Mouse (Mus musculus) heart, embryonic 14.5 days (tissue): ENCODE data around the gene Cd63. TPM values are rescaled to one million over a fixed set of nuclear protein-coding genes. Genes with fewer than 3 reads are reported as not detected.

Source experiments
- ATAC-seq: fragments of 200-750 bp; cut with Nextera tagmentation; 2 replicates; pipeline ENCODE4 v1.8.0; 2017; ENCODE audit warnings: low read depth, moderate TSS enrichment; ENCODE audit not compliant: insufficient number of reproducible peaks, insufficient read depth, low FRiP score
- H3K27ac ChIP-seq, 2 experiments: fragments of 200-500 bp in 1 of 2; fragments of 300-500 bp in 1 of 2; sonication (generic) in 1 of 2; replicated peaks in 1 of 2; 2 replicates each; pipeline ENCODE4 v1.5.1; 2012 to 2014; ENCODE audit warnings: low read depth in 2 of 2, low read length in 2 of 2, control low read depth in 1 of 2, mild to moderate bottlenecking in 1 of 2, mixed read lengths in 1 of 2; ENCODE audit not compliant: control insufficient read depth in 1 of 2, insufficient read depth in 1 of 2
- H3K27me3 ChIP-seq: fragments of 300-500 bp; sonication (generic); 2 replicates; pipeline ENCODE4 v1.6.1; 2014; ENCODE audit warnings: mild to moderate bottlenecking, low read length, control low read depth; ENCODE audit not compliant: control insufficient read depth, insufficient read depth
- H3K36me3 ChIP-seq: fragments of 300-500 bp; sonication (generic); 2 replicates; pipeline ENCODE4 v1.6.1; 2014; ENCODE audit warnings: mild to moderate bottlenecking, control low read depth, low read length, mixed read lengths; ENCODE audit not compliant: control insufficient read depth, insufficient read depth
- H3K4me1 ChIP-seq, 2 experiments: fragments of 200-500 bp in 1 of 2; fragments of 300-500 bp in 1 of 2; sonication (generic) in 1 of 2; 2 replicates each; pipeline ENCODE4 v1.6.1; 2012 to 2014; ENCODE audit warnings: low read length in 2 of 2, control low read depth in 1 of 2, mixed read lengths in 1 of 2; ENCODE audit not compliant: control insufficient read depth in 2 of 2, insufficient read depth in 2 of 2
- H3K4me2 ChIP-seq: fragments of 300-500 bp; sonication (generic); 2 replicates; pipeline ENCODE4 v1.6.1; 2014; ENCODE audit warnings: mild to moderate bottlenecking, low read length
- H3K4me3 ChIP-seq, 2 experiments: fragments of 200-500 bp in 1 of 2; fragments of 300-500 bp in 1 of 2; sonication (generic) in 1 of 2; 2 replicates each; pipeline ENCODE4 v1.5.1; 2012 to 2014; ENCODE audit warnings: low read length in 2 of 2, mild to moderate bottlenecking in 2 of 2, control low read depth in 1 of 2, low read depth in 1 of 2, moderate library complexity in 1 of 2; ENCODE audit not compliant: control insufficient read depth in 1 of 2, insufficient read depth in 1 of 2
- H3K9ac ChIP-seq: fragments of 300-500 bp; sonication (generic); 2 replicates; pipeline ENCODE4 v1.6.1; 2014; ENCODE audit warnings: mild to moderate bottlenecking, low read length
- H3K9me3 ChIP-seq: fragments of 300-500 bp; sonication (generic); 2 replicates; pipeline ENCODE4 v1.6.1; 2016; ENCODE audit warnings: low read length, control low read depth; ENCODE audit not compliant: control insufficient read depth
- WGBS: fragments of 180-500 bp; shearing (Covaris S2); extraction: QIAGEN DNeasy Blood & Tissue Kit; methylation state at CpG from one replicate; pipeline ENCODE4 v1.1.7; 2014; 5-methylcytosine and 5-hydroxymethylcytosine counted together
- polyA plus RNA-seq: library from polyadenylated mRNA; unstranded; fragments of >200 nt; fragmentation: Nextera tagmentation; extraction: Ambion mirVana; gene quantifications from 2 replicates; pipeline ENCODE4 v1.2.1, GENCODE M21; 2014

Gene Cd63
- polyA plus RNA-seq, 1 experiment from 2014 or later = 394 TPM

- Histone ChIP-seq H3K4me3 (peak overlapping the region; percentile 92), H3K4me2 (peak overlapping the region; percentile 80), H3K36me3 (peaks cover 26% of the 10 kb centered on the region), H3K4me1 (peaks cover 11 to 27% of the 10 kb centered on the region in 2 experiments), H3K27ac (peak overlapping the region; percentile 82 to 94), H3K9ac (peak overlapping the region; percentile 99), H3K9me3 (no peaks in the 10 kb centered on the region), H3K27me3 (no peaks in the 10 kb centered on the region)
- ATAC-seq = no peak
- WGBS = 64% methylated on average over 13 of the region's 13 CpGs
These were observed 8.1 kb downstream of the Cd63 start for GRCm38 (mm10) chr10:128908778-128909448.

GRCm38 (mm10) chr10:128909567-128910028 lies 8.8 kb downstream of the Cd63 start:
- Histone ChIP-seq H3K36me3 (peaks cover 32% of the 10 kb centered on the region), H3K27me3 (no peaks in the 10 kb centered on the region), H3K4me3 (peak overlapping the region; percentile 92), H3K4me1 (peaks cover 11 to 29% of the 10 kb centered on the region in 2 experiments), H3K9me3 (no peaks in the 10 kb centered on the region), H3K27ac (peak overlapping the region; percentile 82 to 94), H3K4me2 (peak overlapping the region; percentile 80), H3K9ac (peak overlapping the region; percentile 99)
- under 1% methylated on average over 36 of the region's 41 CpGs for WGBS
- peak; percentile 89 for ATAC-seq

- 1% methylated on average over 65 of the region's 66 CpGs for WGBS
- Histone ChIP-seq H3K27me3 (no peaks in the 10 kb centered on the region), H3K9me3 (no peaks in the 10 kb centered on the region), H3K36me3 (peaks cover 39% of the 10 kb centered on the region), H3K4me2 (peak overlapping the region; percentile 80), H3K4me1 (peaks cover 11 to 29% of the 10 kb centered on the region in 2 experiments), H3K9ac (peak overlapping the region; percentile 99), H3K4me3 (peak overlapping the region; percentile 92), H3K27ac (peak overlapping the region; percentile 61 to 94)
- ATAC-seq = peak; percentile 31
These were observed 9.5 kb downstream of the Cd63 start for GRCm38 (mm10) chr10:128910066-128910841.

- Histone ChIP-seq H3K36me3 (peaks cover 44% of the 10 kb centered on the region), H3K9me3 (no peaks in the 10 kb centered on the region), H3K27me3 (no peaks in the 10 kb centered on the region), H3K4me1 (peaks cover 11 to 29% of the 10 kb centered on the region in 2 experiments), H3K4me2 (peak overlapping the region; percentile 80), H3K4me3 (peak overlapping the region in 1 of 2 experiments; percentile 92; a peak in 2 of 4 replicates), H3K27ac (no peak overlapping the region), H3K9ac (0 out of 2 replicates have a peak overlapping the region, but pooled peaks have one; percentile 99)
- ATAC-seq = no peak
- WGBS = 81% methylated on average over 6 of the region's 6 CpGs
These were observed 10.6 kb downstream of the Cd63 start for GRCm38 (mm10) chr10:128911430-128911829.

GRCm38 (mm10) chr10:128912268-128912667 lies 11.5 kb downstream of the Cd63 start:
- no peaks in the 10 kb centered on the region for H3K27me3 ChIP-seq
- H3K9ac ChIP-seq = no peak overlapping the region
- no peak overlapping the region for H3K4me3 ChIP-seq
- ATAC-seq = no peak
- H3K27ac ChIP-seq = no peak overlapping the region
- H3K36me3 ChIP-seq = peaks cover 53% of the 10 kb centered on the region
- WGBS = 86% methylated on average over 4 of the region's 4 CpGs
- H3K4me2 ChIP-seq = no peak overlapping the region
- no peaks in the 10 kb centered on the region for H3K9me3 ChIP-seq
- H3K4me1 ChIP-seq = peaks cover 11 to 29% of the 10 kb centered on the region in 2 experiments

GRCm38 (mm10) chr10:128912791-128913190 lies 12.0 kb downstream of the Cd63 start:
- Histone ChIP-seq H3K4me2 (no peak overlapping the region), H3K4me1 (peaks cover 11 to 29% of the 10 kb centered on the region in 2 experiments), H3K4me3 (no peak overlapping the region), H3K9me3 (no peaks in the 10 kb centered on the region), H3K36me3 (peaks cover 58% of the 10 kb centered on the region), H3K9ac (no peak overlapping the region), H3K27me3 (no peaks in the 10 kb centered on the region), H3K27ac (0 out of 4 replicates have a peak overlapping the region, but pooled peaks of 1 of the 2 experiments have one; percentile 17)
- ATAC-seq = no peak
- 76% methylated on average over 4 of the region's 4 CpGs for WGBS

- WGBS = 6% methylated on average over 5 of the region's 5 CpGs
- no peak overlapping the region for H3K27ac ChIP-seq
- ATAC-seq = no peak
- no peaks in the 10 kb centered on the region for H3K9me3 ChIP-seq
- no peaks in the 10 kb centered on the region for H3K27me3 ChIP-seq
- H3K4me2 ChIP-seq = no peak overlapping the region
- H3K4me3 ChIP-seq = no peak overlapping the region
- no peak overlapping the region for H3K9ac ChIP-seq
- peaks cover 11 to 31% of the 10 kb centered on the region in 2 experiments for H3K4me1 ChIP-seq
- H3K36me3 ChIP-seq = peaks cover 62% of the 10 kb centered on the region
These were observed 12.4 kb downstream of the Cd63 start for GRCm38 (mm10) chr10:128913219-128913618.
